Mouse (Mus musculus) forebrain, embryonic 16.5 days (tissue): Measurements from ENCODE around the gene Ect2. TPM values are rescaled to one million over a fixed set of nuclear protein-coding genes. Genes with fewer than 3 reads are reported as not detected.

ENCODE experiments used
- ATAC-seq: fragments of 200-750 bp; cut with Nextera tagmentation; 2 replicates; pipeline ENCODE4 v1.8.0; 2017; ENCODE audit warnings: mild to moderate bottlenecking, moderate library complexity
- H3K27ac ChIP-seq: fragments of 300-500 bp; sonication (generic); 2 replicates; pipeline ENCODE4 v1.5.1; 2014; ENCODE audit warnings: low read length, control low read depth
- H3K27me3 ChIP-seq: fragments of 300-500 bp; sonication (generic); replicated peaks from 2 replicates; pipeline ENCODE4 v1.6.1; 2014; ENCODE audit warnings: low read length; ENCODE audit not compliant: control insufficient read depth, insufficient read depth
- H3K36me3 ChIP-seq: fragments of 300-500 bp; sonication (generic); 2 replicates; pipeline ENCODE4 v1.6.1; 2014; ENCODE audit not compliant: control insufficient read depth, insufficient read depth
- H3K4me1 ChIP-seq: fragments of 300-500 bp; sonication (generic); replicated peaks from 2 replicates; pipeline ENCODE4 v1.6.1; 2014; ENCODE audit warnings: low read length; ENCODE audit not compliant: control insufficient read depth, insufficient read depth
- H3K4me2 ChIP-seq: fragments of 300-500 bp; sonication (generic); 2 replicates; pipeline ENCODE4 v1.6.1; 2014; ENCODE audit warnings: mild to moderate bottlenecking, low read length, control low read depth
- H3K4me3 ChIP-seq: fragments of 300-500 bp; sonication (generic); replicated peaks from 2 replicates; pipeline ENCODE4 v1.5.1; 2014; ENCODE audit warnings: mild to moderate bottlenecking, low read length, control low read depth
- H3K9ac ChIP-seq: fragments of 300-500 bp; sonication (generic); replicated peaks from 2 replicates; pipeline ENCODE4 v1.6.1; 2014; ENCODE audit warnings: low read depth, low read length, control low read depth
- H3K9me3 ChIP-seq: fragments of 300-500 bp; sonication (generic); 2 replicates; pipeline ENCODE4 v1.6.1; 2016; ENCODE audit warnings: low read length; ENCODE audit not compliant: control insufficient read depth
- WGBS: fragments of 180-500 bp; shearing (Covaris S2); extraction: QIAGEN DNeasy Blood & Tissue Kit; methylation state at CpG from one replicate; pipeline ENCODE4 v1.1.7; 2014; 5-methylcytosine and 5-hydroxymethylcytosine counted together
- polyA plus RNA-seq: library from polyadenylated mRNA; unstranded; fragments of >200 nt; fragmentation: Nextera tagmentation; extraction: Ambion mirVana; gene quantifications from 2 replicates; pipeline ENCODE4 v1.2.1, GENCODE M21; 2015

The Ect2 gene
- polyA plus RNA-seq, 1 experiment from 2014 or later: 26.2 TPM

DNA sequence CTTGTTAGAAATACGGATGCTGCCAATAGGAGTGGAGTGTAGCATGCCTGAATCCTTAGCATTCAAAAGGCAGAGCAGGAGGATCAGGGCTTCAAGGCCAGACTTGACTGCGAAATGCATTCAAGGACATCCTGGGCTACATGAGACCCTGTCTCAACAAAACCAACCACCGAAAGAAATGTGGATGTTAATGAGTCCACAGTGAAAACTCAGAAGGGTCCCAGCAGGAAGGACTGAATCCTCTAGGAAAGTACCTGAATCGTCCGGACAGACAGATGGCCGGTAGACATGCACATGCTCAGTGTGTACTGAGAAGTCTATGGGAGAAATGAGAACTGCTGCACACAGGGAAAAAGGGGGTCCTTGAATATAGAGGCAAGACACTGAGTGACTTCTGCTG, 67.5 kb downstream of the Ect2 start:
- Histone ChIP-seq H3K9me3 (no peaks in the 10 kb centered on the region), H3K9ac (no peak overlapping the region), H3K4me2 (no peak overlapping the region), H3K27ac (no peak overlapping the region), H3K4me3 (no peak overlapping the region), H3K27me3 (no peaks in the 10 kb centered on the region), H3K36me3 (no peaks in the 10 kb centered on the region), H3K4me1 (no peaks in the 10 kb centered on the region)
- 94% methylated on average over 6 of the region's 6 CpGs for WGBS
- ATAC-seq: no peak

DNA sequence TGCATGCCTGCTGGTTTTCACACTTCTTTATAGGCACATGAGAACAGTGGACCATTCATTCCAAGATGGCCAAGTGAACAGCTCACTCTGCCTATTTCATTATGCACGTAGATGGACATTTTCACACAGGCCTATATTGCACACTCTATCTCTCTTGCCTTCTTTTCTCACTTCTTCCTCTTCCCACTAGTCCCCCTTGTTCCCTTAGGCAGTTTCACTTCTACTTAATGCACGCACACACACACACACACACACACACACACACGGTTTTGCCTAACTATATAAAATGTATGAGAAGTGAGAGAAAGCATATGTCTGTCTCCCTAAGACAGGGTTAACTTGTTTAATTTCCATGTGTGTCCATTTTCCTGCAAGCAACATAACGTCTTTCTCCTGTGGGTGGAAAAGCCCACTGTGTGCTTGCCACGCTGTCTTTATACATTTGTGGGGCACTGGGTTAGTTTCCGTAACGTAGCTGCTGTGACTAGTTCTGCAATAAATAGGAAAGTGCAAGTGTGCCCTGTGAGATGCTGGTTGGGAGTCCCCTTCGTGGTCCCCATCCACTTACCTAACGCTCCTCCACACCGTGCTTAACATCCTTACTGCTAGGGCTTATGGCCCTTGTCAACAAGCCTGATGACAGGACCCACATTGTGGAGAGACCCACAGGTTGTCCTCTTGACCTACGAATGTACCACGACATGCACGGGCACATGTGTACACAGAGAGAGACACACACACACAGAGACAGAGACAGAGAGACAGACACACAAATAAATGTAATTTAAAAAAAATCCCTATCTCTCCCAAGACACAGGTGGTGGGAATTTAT, 72.2 kb downstream of the Ect2 start:
- WGBS: 89% methylated on average over 13 of the region's 13 CpGs
- H3K4me3 ChIP-seq: no peak overlapping the region
- no peaks in the 10 kb centered on the region for H3K4me1 ChIP-seq
- H3K27ac ChIP-seq: no peak overlapping the region
- no peak overlapping the region for H3K9ac ChIP-seq
- no peaks in the 10 kb centered on the region for H3K36me3 ChIP-seq
- H3K27me3 ChIP-seq: no peaks in the 10 kb centered on the region
- no peaks in the 10 kb centered on the region for H3K9me3 ChIP-seq
- no peak overlapping the region for H3K4me2 ChIP-seq
- no peak for ATAC-seq

DNA sequence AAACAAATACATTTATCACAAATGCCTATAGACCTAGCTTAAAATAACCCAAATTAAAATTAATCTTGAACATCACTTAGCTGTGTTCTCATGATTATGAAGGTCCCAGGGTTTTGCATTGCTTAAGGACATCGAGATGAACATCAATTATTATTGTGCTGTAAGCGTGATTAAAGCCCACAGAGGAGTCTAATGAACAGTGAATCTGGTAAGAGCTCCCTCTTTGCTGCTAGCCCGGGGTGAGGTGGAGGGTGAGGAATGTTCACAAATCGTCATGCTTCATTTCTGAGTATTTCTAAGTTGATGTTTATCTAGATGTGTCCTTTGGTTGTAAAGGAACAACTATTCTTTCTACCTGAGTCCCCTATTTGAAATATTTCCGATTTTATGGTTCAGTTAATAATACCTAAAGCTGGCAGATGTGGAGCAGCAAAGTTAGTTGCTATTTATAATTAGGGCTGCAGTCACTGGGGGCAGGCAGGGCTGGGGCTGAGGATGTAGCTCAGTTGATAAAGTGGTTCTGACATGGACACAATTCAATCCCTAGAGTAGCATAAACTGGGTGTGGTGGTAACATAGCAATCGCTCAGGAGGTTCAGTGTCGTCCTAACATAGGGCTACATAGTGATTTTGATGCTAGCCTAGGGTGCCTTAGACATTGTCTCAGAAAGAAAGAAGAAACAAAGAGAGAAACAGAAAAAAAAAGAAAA, 73.5 kb downstream of the Ect2 start:
- Histone ChIP-seq H3K27ac (no peak overlapping the region), H3K36me3 (no peaks in the 10 kb centered on the region), H3K4me2 (no peak overlapping the region), H3K4me1 (no peaks in the 10 kb centered on the region), H3K27me3 (no peaks in the 10 kb centered on the region), H3K4me3 (no peak overlapping the region), H3K9ac (no peak overlapping the region), H3K9me3 (no peaks in the 10 kb centered on the region)
- ATAC-seq: no peak
- 74% methylated on average over 7 of the region's 7 CpGs for WGBS

DNA sequence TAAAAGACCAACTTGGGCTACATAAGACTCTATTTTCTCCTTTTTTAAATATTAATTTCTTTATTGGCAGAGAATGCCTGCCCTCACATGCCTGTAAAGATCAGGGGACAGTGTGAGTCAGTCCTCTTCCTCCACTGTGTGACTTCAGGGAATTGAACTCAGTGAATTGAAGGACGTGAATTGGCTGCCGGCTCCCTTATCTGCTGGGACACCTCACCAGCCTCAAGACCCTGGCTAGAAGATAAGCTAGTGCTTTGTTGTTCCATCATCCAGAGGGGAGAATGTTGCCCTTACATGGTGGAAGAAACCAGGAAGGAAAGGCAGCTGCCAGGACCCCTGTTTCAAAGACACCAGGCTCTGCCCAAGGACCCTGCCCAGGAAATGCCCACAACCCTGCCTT, 79.8 kb downstream of the Ect2 start:
- Histone ChIP-seq H3K4me2 (no peak overlapping the region), H3K27me3 (no peaks in the 10 kb centered on the region), H3K9me3 (no peaks in the 10 kb centered on the region), H3K4me1 (no peaks in the 10 kb centered on the region), H3K36me3 (no peaks in the 10 kb centered on the region), H3K27ac (no peak overlapping the region), H3K9ac (no peak overlapping the region), H3K4me3 (no peak overlapping the region)
- 95% methylated on average over 2 of the region's 2 CpGs for WGBS
- ATAC-seq: no peak

DNA sequence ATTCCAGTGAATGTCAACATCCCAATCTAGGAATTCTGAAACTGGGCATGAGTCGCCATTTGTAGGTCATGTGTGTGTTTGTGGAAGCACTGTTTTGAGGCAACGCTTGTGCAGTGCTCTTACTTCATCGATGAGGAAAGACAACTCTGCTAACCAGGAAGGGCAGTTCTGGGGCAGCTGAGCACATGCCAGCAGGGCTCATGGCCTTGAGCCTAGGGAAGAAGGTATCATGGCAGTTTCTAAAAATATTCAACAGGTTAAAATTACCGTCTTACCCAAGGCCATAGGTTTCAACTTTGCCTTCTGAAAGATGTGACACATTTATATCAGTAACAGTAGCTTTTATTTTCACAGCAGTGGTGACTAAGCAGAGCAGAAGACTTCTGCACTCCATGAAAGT, 82.0 kb downstream of the Ect2 start:
- no peak overlapping the region for H3K4me2 ChIP-seq
- H3K27me3 ChIP-seq: no peaks in the 10 kb centered on the region
- no peak overlapping the region for H3K4me3 ChIP-seq
- H3K4me1 ChIP-seq: no peaks in the 10 kb centered on the region
- no peak overlapping the region for H3K9ac ChIP-seq
- WGBS: 92% methylated on average over 4 of the region's 4 CpGs
- no peaks in the 10 kb centered on the region for H3K36me3 ChIP-seq
- no peak for ATAC-seq
- no peaks in the 10 kb centered on the region for H3K9me3 ChIP-seq
- H3K27ac ChIP-seq: no peak overlapping the region

DNA sequence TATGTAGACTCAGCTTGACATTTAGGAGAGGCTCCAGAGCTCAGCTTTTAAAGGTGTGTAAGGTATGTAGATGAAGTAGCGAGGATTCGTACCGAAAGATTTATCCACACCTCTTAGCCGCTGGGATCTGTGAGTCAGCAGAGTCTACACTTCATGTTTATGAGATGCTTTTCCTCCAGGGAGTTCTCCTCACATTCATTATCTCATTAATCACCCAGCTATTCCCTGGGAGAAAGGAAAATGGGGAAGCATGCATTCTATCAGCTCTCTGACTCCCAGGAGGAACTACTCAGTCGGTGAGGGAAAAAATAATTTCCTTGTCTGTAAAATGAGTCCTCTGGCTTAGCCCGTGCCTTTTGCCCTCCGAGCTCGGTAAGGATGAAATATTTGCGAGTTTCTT, 83.3 kb downstream of the Ect2 start:
- no peak overlapping the region for H3K27ac ChIP-seq
- no peaks in the 10 kb centered on the region for H3K4me1 ChIP-seq
- no peak overlapping the region for H3K9ac ChIP-seq
- WGBS: 88% methylated on average over 9 of the region's 9 CpGs
- H3K36me3 ChIP-seq: no peaks in the 10 kb centered on the region
- no peak overlapping the region for H3K4me2 ChIP-seq
- no peak for ATAC-seq
- no peaks in the 10 kb centered on the region for H3K27me3 ChIP-seq
- H3K9me3 ChIP-seq: no peaks in the 10 kb centered on the region
- H3K4me3 ChIP-seq: no peak overlapping the region

DNA sequence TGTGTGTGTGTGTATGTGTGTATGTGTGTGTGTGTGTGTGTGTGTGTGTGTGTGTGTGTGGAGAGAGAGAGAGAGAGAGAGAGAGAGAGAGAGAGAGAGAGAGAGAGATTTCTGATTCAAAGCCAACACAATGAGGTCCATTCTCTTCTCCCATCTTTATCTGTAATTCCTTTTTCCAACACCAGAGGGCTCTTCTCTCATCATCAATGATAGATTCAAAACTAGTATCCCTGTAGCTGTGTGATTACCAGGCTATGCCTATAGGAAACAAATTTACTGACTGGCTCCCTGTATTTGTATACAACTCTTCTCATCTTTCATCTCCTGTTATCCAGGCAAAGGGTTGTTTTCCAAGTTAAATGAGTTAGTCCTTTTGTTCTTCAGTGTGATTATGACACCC, 86.5 kb downstream of the Ect2 start:
- Histone ChIP-seq H3K4me2 (no peak overlapping the region), H3K36me3 (no peaks in the 10 kb centered on the region), H3K4me1 (0 out of 2 replicates have a peak, but pooled peaks cover 2% of the 10 kb centered on the region), H3K9ac (no peak overlapping the region), H3K4me3 (no peak overlapping the region), H3K27me3 (no peaks in the 10 kb centered on the region), H3K27ac (no peak overlapping the region), H3K9me3 (no peaks in the 10 kb centered on the region)
- no peak for ATAC-seq

DNA sequence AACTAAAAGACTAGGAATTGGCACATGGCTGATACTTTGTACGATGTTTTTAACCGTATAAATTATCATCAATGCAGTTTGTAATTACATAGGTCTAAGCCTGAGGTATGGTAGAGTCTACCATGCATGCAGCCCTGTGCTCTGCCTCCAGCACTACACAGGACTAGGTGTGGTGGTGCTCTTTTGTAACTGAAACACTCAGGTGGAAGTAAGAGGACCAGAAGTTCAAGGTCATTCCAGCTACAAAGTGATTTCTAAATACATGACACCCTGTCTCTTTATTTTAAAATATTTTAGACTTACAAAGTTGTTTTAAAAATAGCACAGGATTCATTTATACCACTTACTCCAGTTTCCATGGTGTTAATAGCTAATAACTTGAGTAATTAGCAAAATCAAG, 88.8 kb downstream of the Ect2 start:
- Histone ChIP-seq H3K9ac (no peak overlapping the region), H3K4me2 (no peak overlapping the region), H3K27ac (no peak overlapping the region), H3K4me3 (no peak overlapping the region), H3K4me1 (peaks cover 6% of the 10 kb centered on the region; the same call in 1 of the 2 replicates), H3K9me3 (no peaks in the 10 kb centered on the region), H3K36me3 (no peaks in the 10 kb centered on the region), H3K27me3 (no peaks in the 10 kb centered on the region)
- no peak for ATAC-seq
- 93% methylated on average over 2 of the region's 2 CpGs for WGBS

DNA sequence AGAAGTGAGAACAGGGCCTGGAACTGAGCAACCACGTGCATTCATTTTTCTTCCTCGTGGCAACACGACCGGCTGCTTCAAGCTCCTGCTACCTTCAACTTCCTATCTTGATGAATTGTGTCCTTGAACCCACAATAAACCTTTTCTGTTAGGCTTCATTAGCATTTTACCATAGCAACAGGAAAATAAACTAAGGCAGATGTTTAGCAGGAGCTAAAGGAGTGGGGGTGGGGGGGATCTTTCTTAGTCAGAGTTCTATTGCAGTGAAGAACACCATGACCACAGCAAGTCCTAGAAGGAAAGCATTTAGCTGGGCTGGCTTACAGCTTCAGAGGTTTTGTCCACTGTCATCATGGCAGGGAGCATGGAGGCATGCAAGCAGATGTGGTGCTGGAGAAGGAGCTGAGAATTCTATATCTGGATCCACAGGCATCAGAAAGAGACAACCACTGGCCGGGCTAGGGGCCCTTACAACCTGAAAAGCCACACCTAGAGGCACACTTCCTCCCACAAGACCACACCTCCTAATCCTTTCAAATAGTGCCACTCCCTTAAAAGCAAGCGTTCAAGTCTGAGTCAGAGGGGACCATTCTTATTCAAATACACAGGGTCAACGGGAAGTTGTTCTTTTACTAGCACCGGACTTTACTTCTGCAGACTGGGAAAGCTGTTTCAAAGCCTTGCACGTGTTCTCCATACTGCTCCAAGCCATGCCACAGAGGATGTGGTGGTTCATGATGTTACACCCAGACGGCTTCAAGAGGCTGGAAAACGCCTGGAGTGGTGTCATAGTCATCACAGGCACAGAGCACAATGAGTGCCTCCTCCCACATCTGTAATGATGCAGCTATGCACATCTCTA, 90.0 kb downstream of the Ect2 start:
- Histone ChIP-seq H3K4me2 (no peak overlapping the region), H3K27me3 (no peaks in the 10 kb centered on the region), H3K36me3 (no peaks in the 10 kb centered on the region), H3K27ac (no peak overlapping the region), H3K9me3 (no peaks in the 10 kb centered on the region), H3K4me1 (peaks cover 12% of the 10 kb centered on the region; the same call in 1 of the 2 replicates), H3K4me3 (no peak overlapping the region), H3K9ac (no peak overlapping the region)
- ATAC-seq: no peak
- 62% methylated on average over 11 of the region's 11 CpGs for WGBS
